Mouse (Mus musculus): ENCODE results near the gene Tead1.

Tead1 gene

DNA sequence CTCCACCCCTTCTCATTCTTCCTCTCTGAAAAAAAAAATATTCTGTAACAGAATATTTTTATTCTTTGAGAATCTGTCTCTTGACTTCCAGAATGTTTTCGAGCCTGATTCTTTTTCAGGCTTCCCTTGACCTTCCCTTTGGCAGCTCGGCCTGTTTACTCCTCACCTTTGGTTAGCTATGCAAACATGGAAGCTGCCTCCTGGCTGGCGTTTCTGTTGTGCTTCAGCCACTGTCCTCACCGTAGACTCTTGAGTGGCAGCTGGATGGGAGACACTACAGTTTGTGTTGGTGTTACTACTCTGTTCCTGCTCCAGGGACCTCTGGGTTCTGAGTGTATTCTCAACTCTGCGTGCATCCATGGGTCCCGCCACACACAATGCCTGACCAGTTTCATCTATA, 176.3 kb downstream of the Tead1 start:
- no peak for DNase-seq (ENCODE audit: low read depth, low spot score)

DNA sequence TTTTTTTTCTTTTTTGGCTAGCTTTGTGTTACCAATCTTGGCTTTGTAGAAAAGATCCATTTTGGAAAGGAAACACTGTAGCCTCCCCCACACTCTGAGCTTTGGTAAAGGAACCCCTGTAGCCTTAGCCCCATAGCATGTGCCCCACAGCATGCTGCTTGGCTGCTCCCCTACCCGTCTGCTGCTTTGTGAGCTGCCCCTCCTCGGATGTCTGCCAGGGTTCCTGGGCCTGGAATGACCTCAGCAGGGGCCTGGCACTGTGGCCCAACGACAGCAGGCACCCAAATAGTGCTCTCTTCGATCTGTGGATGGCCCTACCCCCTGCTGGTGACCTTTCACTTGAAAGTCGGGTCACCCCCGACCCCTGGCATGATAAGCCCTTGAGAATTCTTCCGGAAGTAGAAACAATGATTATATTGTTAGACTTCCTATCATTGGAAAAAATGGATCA, 177.0 kb downstream of the Tead1 start:
- DNase-seq (ENCODE audit: low read depth, low spot score), result no peak

DNA sequence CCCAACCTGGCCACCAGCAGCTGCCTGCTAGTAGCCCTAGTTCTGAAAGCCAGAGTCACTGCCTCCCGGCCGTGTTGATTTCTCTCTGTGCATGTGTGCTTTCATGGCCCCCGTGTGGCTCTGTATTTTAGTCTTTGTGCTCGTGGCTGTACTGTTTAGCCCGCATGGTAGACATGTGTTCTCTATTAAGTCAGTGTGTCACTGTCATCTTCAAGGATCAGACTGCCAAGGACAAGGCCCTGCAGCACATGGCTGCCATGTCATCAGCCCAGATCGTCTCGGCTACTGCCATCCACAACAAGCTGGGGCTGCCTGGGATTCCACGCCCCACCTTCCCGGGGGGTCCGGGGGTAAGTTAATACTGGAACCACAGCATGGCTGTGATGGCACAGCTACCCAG, 177.5 kb downstream of the Tead1 start:
- no peak for DNase-seq (ENCODE audit: low read depth, low spot score)

DNA sequence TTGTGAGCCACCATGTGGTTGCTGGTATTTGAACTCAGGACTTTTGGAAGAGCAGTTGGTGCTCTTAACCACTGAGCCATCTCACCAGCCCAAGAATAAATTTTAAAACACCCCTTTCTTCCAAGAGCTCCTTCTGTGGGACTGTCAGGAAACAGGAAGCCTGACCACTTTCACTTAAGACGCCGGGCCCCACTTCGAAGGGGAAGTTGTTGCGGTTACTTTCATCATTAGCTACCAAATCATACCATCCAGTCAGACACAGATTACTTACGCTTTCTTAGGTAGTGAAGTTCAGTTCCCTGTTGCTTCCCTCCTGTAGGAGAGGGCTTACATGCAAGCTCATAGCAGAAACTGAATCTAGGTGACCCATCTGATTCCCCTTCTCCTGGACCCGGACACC, 180.8 kb downstream of the Tead1 start:
- peak; percentile 7 for DNase-seq (ENCODE audit: low read depth, low spot score)

DNA sequence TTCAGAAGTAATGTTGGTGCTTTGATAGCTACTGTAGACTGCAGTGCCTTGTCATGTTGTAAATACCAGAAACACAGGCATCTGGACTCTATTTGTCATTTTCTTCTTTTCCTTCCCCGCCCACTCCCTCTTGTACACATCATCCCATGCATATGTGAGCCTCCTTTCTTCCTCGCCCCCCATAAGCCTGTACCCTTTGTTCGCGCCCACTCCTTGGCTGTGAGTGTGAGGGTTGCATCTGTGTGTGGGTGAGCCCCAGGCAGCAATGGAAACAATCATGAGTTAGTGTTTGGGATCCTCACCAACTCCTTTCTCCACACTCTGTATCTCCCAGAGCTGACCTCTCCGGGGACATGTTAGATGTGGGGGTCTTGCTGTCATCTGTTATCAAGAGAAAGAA, 183.0 kb downstream of the Tead1 start:
- no peak for DNase-seq (ENCODE audit: low read depth, low spot score)

DNA sequence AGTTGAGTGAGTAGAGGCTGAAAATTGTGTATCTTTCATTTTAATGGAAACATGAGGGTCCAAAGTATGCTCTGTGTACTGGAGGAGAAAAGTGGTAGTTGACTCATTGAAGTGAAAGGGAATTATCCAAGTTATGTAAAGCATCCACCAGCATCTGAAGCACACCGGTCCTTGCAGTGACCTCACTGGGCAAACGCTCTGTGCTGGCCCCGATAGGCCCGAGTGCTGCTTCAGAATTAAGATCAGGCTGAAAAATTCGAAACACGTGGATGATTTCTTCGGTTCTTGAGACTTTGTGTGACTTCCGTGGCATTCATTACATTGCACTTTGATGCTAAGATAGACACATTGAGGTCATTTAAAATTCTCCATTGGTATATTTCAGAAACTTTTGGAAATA, 185.1 kb downstream of the Tead1 start:
- DNase-seq (ENCODE audit: low read depth, low spot score), result no peak

DNA sequence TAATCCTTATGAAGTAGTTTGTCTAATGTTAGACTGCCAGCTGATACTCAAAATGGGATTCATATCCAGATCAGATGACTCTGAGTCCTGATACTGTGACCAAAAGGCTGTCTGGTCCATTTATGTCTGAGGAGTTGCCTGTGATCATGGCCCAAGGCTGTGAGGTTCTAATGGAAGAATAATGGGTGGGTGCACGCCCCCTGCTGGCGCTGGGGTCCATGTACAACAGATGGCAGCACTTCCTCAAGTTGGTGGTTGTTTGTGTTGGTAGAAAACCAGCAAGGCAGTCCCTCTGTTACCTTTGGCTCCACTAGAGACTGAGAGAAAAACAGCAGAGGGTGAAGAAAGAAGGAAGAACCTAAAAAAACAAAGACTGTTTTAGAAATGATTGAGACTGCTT, 186.6 kb downstream of the Tead1 start:
- peak; percentile 38 for DNase-seq (ENCODE audit: low read depth, low spot score)

DNA sequence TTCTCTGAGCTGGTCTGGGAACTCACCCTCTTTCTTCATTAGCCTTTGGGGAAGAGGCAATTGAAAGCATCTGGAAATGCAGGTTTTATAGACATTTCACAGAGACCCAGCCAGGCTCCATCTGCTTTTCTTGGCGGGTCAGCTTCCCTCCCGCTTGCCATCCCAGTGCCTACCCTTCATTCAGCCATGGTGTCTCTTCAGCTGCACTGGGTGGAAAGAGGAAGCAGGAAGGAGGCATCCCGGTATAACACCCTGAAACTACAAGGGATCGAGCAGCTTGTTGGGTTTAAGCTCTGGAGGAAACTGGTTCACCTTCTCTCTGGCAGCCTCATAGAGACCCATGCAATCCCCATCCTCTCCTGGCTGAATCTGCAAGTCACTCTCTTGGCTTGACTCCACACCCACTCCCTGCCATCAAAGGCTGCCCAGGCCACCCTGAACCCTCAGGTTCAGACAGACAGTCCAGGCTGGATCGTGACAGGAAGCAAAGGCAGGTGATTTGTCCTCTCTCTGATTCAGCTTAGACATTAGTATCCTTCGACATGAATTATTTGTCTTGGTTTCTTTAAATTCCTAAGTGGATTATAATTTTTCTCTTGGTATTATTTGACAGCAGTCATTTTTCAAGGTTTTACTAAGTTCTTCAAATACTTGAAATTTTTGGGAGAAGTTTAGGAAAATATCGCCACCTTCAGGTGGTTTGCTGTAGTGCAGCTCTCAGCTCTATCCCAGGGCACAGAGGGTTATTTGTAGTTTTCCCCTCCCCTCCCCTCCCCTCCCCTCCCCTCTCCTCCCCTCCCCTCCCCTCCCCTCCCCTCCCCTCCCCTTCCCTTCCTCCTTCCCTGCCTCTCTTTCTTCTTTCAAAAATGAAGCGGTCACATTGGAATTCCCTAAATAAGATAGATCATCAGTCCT, 189.7 kb downstream of the Tead1 start:
- peak; percentile 37 for DNase-seq (ENCODE audit: low read depth, low spot score)

DNA sequence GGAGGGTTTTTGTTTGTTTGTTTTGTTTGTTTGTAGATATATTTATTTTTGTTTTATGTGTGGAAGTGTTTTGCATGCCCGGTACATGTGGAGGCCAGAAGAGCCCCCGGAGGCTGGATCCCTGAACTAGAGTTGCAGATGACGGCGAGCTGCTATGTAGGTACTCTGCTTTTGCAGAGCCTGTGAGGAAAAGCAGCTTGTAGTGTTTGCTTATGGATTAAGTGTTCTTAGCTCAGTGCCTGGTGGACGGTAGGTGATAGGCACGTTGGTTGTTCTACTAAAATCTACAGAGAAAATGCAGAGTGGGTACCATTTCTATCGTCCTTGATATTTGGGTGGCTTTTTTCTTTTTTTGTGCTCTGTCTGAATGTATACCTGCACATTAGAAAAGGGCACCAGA, 192.6 kb downstream of the Tead1 start:
- DNase-seq (ENCODE audit: low read depth, low spot score), result no peak

DNA sequence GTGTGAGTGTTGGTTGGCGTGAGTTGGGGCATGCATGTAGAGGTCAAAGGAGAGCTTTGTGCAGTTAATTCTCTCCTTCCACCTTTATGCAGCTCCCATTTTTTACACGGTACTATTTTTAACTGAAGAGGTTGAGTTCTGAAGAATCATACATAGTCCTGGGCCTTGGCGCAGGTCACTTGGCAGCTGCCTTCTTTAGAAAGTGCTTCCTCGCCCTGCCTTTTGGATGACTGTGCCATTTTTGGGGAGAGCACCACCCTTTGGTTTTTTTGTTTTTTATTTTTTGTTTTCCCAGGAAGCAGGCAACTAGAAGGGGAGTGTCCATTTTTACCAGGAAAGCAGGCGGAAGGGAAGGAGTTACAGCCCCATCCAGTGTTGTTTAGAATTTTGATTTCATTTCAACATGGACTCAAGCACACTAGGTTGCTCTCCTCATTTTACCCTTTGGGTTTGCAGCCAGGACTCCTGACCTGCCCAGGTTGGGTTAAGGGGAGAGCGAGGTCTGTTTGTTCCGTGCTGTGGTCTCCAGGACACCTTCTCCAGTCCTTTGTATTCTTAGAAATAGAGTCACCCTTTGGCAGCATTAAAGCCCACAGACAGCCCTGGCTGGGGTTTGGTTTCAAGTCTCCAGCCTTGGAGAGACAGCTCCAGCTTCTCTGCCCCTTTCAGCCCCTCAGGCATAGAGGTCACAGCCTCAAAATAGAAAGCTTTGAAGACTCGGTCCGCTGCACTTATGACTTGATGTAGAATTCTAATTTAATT, 193.5 kb downstream of the Tead1 start:
- no peak for DNase-seq (ENCODE audit: low read depth, low spot score)

DNA sequence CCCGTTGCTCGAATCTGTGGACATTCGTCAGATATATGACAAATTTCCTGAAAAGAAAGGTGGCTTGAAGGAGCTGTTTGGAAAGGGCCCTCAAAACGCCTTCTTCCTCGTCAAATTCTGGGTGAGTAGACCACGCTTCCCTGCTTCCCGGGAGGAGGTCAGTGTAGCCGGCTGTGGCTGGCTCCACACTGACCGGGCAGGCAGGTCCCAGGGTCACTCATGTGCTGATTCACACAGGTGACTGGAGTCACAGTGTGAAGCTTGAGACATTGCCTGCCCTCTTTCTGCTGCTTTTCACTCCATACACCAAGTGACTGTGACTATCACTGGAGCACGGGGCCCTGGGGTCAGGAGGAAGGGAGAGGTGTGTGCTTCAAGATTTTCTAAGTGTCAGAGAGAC, 197.0 kb downstream of the Tead1 start:
- DNase-seq (ENCODE audit: low read depth, low spot score), result no peak

DNA sequence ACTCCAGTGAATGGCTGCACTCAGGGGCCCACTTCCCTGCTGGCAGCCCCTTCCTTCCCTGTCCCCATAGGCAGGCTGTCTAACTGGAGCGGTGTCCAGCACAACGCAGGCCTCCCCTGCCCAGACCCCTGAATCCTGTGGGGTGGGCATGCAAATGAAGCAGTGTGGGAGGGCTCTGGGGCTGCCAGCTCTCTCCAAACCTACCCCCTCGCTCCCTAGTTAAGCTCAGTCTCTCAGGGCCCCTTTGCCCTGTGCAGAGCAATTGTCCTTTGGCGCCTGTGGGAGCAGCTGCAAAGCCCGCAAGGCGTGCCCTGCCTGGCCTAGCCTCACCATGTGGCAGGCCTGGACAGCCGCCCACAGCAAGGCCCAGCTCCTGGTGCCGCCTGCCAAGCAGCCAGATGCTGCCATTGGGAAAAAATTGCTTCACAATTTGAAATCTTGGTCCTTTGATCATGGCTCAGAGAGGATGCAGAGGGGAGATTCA, 204.7 kb downstream of the Tead1 start:
- no peak for DNase-seq (ENCODE audit: low read depth, low spot score)

DNA sequence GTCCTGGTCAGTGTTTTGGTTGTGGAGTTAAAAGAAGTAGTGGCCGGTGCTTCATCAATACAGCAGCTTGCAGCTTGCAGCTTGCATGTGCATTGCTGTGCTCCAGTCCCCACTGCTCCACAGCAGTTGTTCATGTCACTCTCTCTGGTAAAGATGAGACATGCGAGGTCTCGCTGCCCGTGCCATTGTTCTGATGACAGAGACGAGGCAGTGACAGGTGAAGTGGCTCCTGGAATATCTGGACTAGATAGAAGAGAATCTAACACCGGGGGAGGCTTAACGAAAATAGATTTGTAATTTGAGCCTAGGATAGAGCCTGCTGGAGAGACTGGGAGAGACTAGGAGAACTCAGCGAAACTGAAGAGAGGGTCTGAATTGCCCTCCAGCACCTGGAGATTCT, 206.4 kb downstream of the Tead1 start:
- DNase-seq (ENCODE audit: low read depth, low spot score), result no peak

DNA sequence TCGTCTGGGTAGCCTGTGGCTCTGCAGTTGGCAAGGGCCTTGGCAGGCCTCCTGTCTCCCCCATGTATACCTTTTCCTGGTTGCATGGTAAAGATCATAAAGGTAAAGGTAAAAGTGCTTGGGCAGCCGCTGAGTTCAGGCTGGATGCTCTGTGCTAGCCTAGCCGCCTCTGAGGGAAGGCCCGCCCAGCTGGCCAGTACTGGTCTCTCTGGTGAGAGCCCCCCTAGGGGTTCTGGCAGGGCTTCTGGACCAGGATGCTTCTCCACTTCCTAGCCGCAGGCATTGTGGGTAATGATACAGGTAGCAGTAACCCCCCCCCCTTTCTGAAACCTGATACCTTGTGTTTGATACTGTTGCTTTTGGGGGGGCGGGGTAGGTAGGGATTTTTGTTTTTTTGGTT, 212.8 kb downstream of the Tead1 start:
- DNase-seq (ENCODE audit: low read depth, low spot score), result no peak

DNA sequence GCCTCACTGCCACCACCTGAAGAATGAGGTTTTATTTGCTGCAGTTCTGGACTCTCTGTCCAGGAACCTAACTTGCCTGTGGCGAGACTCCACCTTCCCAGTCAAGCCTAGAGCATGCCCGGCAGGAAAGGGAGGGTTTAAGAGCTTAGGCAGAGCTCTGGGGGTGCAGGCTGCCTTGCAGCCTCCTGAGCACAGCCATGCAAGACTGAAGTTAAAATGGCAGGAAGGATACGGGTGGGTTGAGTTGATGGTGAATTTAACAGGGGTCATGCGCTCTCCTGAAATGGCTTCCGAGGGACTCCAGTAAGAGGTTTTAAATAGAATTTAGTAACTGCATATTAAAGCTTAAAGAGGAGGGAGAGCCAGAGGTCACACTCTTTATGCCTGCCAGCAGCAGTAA, 213.5 kb downstream of the Tead1 start:
- no peak for DNase-seq (ENCODE audit: low read depth, low spot score)

DNA sequence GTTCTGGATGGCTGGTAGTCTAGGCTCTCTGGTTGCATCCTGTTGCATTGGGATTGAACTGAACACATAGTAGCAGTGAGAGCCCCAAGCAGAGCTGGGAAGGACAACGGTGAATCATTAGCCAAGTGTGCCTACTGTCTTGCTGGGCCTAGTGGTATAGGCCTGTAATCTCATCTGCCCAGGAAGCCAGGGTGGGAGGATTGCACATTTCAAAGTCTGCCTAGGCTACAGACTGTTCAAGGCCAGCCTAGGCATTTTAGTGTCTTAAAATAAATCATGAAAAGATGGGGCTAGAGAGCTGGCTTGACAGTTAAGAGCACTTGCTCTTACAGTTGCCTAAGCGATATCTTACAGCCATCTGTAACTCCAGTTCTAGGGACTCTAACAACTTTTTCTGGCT, 217.2 kb downstream of the Tead1 start:
- no peak for DNase-seq (ENCODE audit: low read depth, low spot score)

DNA sequence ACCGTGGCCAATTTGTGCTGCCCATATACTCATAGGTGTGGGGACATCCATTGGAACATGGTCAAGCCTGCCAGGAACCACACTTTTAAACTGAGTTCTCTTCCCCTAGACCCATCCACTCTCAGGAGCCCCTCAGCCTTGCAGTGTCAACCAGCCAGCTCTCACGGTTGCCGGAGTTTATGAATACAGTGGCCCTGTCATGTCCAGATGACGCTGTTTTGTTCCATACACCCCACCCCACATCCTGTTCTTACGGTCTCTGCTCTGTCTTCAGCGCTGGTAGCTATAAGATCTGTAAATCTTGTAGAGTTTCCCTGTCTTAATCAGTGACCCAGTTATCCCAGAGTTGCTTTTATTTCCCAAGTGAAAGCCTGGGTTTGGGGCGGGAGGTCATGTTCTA, 222.6 kb downstream of the Tead1 start:
- DNase-seq (ENCODE audit: low read depth, low spot score), result no peak

DNA sequence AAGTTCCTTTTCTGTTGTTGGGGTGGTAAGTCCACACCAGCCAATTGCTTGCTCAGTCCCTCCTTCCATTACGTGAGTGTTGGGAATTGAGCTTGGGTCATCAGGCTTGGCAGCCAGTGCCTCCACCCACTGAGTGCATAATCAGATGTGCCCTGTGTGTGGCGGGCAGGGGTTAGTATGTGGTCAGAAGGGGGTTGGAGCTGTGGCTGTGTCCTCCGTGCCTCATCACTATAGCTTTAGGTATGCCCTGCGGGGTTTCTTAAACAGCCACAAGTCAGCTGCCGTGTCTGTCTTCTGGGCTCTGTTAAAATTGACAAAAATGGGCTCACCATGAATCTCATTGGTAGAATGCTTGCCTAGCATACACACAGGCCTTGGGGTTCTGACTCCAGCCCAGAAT, 227.7 kb downstream of the Tead1 start:
- DNase-seq (ENCODE audit: low read depth, low spot score), result no peak

DNA sequence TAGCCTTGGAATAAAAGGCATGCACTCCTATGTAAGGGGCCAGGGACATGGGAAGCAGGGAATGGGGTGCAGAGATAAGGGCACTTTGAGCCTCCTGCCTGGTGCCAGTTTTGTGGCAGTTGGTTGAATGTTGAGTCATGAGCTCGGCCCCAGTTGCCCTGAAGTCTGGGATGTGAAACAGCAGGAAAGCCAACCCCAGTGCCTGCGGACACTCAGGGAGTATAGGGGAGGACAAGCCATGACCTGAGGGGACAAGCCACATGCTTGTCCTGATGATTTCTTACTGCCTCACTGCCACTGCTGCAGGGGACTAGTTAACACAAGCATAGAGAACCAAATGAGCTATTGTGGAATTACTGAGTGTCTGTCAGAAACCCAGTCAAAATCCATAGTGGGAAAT, 228.3 kb downstream of the Tead1 start:
- no peak for DNase-seq (ENCODE audit: low read depth, low spot score)

DNA sequence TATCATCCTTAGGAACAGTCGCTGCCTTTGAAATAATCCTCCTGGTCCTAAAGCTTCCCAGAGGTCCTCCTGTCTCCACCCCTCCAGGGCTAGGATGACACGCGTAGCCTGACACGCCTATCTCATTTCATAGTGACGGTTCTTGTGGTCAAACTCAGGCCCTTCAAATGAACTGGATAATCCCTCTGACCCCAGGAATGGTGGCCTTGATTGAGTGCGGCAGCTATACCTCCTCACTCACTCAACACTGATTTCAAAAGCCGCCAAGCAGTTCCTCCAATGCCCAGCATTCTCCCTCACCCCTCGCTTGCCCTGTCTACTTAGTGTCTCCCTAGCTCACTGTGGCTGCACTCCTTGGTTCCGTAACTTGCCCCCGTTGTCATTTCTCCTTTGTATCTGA, 230.0 kb downstream of the Tead1 start:
- no peak for DNase-seq (ENCODE audit: low read depth, low spot score)

DNA sequence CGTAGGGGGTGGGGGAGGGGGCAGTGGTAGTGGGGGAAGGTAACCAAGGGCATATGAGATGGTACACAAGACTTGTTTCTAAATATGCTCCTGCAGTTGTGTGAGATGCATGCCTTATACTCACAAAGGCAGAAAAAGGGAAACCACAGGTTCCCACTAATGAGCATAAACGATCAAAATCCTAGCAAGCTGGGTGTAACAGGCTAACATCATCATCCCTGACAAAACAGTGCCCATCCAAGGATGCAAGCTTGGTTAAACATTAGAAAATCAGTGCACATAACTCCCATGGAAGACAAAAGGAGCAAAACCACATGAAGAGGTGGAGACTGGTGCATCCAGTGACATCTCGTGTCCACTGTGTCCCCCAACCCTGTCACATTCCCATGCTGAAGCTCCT, 233.9 kb downstream of the Tead1 start:
- no peak for DNase-seq (ENCODE audit: low read depth, low spot score)

DNA sequence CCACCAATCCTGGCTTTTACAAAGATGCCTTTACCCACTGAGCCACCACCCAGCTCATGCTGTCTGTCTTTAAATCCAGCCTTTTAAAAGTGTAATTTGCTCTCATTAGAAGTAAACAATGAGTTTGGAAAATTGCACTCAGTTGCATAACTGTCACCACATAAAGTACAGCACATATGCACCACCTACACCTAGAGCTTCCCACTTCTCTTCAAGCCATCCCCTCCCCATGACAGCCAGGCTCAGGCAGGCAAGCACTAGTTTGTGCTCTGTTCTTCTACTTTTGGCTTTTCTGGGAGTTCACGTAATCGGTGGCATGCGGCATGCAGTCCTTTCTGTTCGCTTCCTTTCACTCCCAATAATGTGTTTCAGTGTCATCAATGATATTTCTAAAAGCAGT, 236.5 kb downstream of the Tead1 start:
- no peak for DNase-seq (ENCODE audit: low read depth, low spot score)
